Mouse (Mus musculus) heart, adult 9 months (tissue): ENCODE data around the gene Dner.

ENCODE experiments used
- DNase-seq, 2 experiments: peaks; one replicate each; pipeline ENCODE4 v3.0.0; 2022; ENCODE audit warnings: low spot score in 2 of 2

Dner gene

DNA sequence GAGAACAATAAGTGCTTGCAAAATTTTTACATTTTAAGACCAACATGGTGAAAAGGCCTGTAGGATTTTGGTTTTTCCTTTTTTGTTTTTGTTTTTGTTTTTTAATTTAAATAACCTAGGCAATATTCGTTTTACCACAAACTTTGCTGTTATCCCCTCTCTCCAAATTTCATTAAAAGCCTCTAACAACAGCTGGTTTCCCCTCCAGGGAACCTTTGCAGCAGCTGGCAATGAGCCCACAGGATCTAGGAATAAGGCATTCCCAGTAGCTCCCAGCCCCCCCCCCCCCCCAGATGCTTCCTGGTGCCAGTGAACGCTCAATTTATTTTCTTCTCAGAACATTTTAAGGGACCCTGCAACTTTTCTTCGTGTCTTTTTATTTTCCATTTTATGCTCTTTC lies 370.7 kb downstream of the Dner start:
- no peak for DNase-seq

DNA sequence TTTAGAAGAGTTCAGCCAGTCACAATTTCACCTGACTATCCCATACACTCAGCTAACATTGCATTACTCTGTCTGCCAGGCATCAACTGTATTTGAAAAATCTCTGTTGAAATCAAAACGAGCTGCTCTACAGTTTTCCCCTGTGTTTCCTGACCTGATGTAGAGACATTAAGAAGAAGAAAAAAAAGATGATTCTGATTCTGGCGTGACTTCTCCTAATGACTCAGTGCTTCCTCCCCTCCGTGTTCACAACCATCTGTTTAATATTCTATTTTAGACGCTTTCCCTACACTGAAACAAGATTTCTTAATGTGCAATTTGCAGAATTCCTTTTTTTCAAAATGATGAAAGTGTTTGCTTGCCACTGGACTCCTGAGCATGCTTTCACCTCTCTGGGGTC lies 374.7 kb downstream of the Dner start:
- DNase-seq, result peak; percentile 21 to 33
